Mouse (Mus musculus): ENCODE results near the gene Tfap2e. TPM values are rescaled to one million over a fixed set of nuclear protein-coding genes. Genes with fewer than 3 reads are reported as not detected.
A peak's percentile ranks its signal among the peaks of the same experiment; 100 is the strongest.

The Tfap2e gene
- polyA plus RNA-seq, 1 experiment: not detected

GRCm38 (mm10) chr4:126745506-126746193, 9.6 kb upstream of the Tfap2e start:
- Histone ChIP-seq H3K4me1 (ENCODE audit: control insufficient read depth, insufficient read depth, low read length) (no peaks in the 10 kb centered on the region), H3K36me3 (ENCODE audit: control insufficient read depth, insufficient read depth, low read length) (no peaks in the 10 kb centered on the region; the same call in 1 of the 2 replicates), H3K27me3 (replicated peaks; ENCODE audit: control insufficient read depth, insufficient read depth, low read length) (no peaks in the 10 kb centered on the region), H3K4me3 (ENCODE audit: insufficient read depth, low read depth, low read length) (no peak overlapping the region), H3K27ac (ENCODE audit: insufficient read depth, low read depth, low read length) (no peak overlapping the region)
- peak; percentile 52 for DNase-seq
- TF ChIP-seq POLR2A (IDR thresholded peaks at IDR 0.05; ENCODE audit: low read depth, low read length) (no peak), CTCF (conservative IDR thresholded peaks at IDR 0.05; ENCODE audit: insufficient read depth, insufficient read length, low read depth, low read length) (peak; percentile 55)
- 51% methylated on average over 13 of the region's 13 CpGs for WGBS

- H3K4me3 ChIP-seq (ENCODE audit: insufficient read depth, low read depth, low read length): no peak overlapping the region
- TF ChIP-seq CTCF (conservative IDR thresholded peaks at IDR 0.05; ENCODE audit: insufficient read depth, insufficient read length, low read depth, low read length) (no peak), POLR2A (IDR thresholded peaks at IDR 0.05; ENCODE audit: low read depth, low read length) (no peak)
- 93% methylated on average over 14 of the region's 14 CpGs for WGBS
- DNase-seq: no peak
- no peaks in the 10 kb centered on the region for H3K27me3 ChIP-seq (replicated peaks; ENCODE audit: control insufficient read depth, insufficient read depth, low read length)
- H3K27ac ChIP-seq (ENCODE audit: insufficient read depth, low read depth, low read length): no peak overlapping the region
- no peaks in the 10 kb centered on the region; the same call in 1 of the 2 replicates for H3K36me3 ChIP-seq (ENCODE audit: control insufficient read depth, insufficient read depth, low read length)
- H3K4me1 ChIP-seq (ENCODE audit: control insufficient read depth, insufficient read depth, low read length): no peaks in the 10 kb centered on the region
Measured at GRCm38 (mm10) chr4:126744831-126745230, 8.8 kb upstream of the Tfap2e start.

- H3K4me1 ChIP-seq (ENCODE audit: control insufficient read depth, insufficient read depth, low read length): no peaks in the 10 kb centered on the region
- DNase-seq: no peak
- H3K36me3 ChIP-seq (ENCODE audit: control insufficient read depth, insufficient read depth, low read length): no peaks in the 10 kb centered on the region; the same call in 1 of the 2 replicates
- H3K4me3 ChIP-seq (ENCODE audit: insufficient read depth, low read depth, low read length): no peak overlapping the region
- H3K27me3 ChIP-seq (replicated peaks; ENCODE audit: control insufficient read depth, insufficient read depth, low read length): no peaks in the 10 kb centered on the region
- no peak for TF ChIP-seq POLR2A (IDR thresholded peaks at IDR 0.05; ENCODE audit: low read depth, low read length)
- WGBS: 60% methylated on average over 11 of the region's 11 CpGs
- no peak overlapping the region for H3K27ac ChIP-seq (ENCODE audit: insufficient read depth, low read depth, low read length)
Measured at GRCm38 (mm10) chr4:126743713-126744112, 7.7 kb upstream of the Tfap2e start.

GRCm38 (mm10) chr4:126742976-126743375, 6.9 kb upstream of the Tfap2e start:
- DNase-seq: no peak

GRCm38 (mm10) chr4:126741448-126741847, 5.4 kb upstream of the Tfap2e start:
- Histone ChIP-seq H3K4me1 (ENCODE audit: control insufficient read depth, insufficient read depth, low read length) (no peaks in the 10 kb centered on the region), H3K4me3 (ENCODE audit: insufficient read depth, low read depth, low read length) (no peak overlapping the region), H3K27ac (ENCODE audit: insufficient read depth, low read depth, low read length) (no peak overlapping the region), H3K27me3 (replicated peaks; ENCODE audit: control insufficient read depth, insufficient read depth, low read length) (no peaks in the 10 kb centered on the region; the same call in 1 of the 2 replicates), H3K36me3 (ENCODE audit: control insufficient read depth, insufficient read depth, low read length) (no peaks in the 10 kb centered on the region; the same call in 1 of the 2 replicates)
- peak; percentile 92 for TF ChIP-seq CTCF (conservative IDR thresholded peaks at IDR 0.05; ENCODE audit: insufficient read depth, insufficient read length, low read depth, low read length)
- TF ChIP-seq POLR2A (IDR thresholded peaks at IDR 0.05; ENCODE audit: low read depth, low read length): no peak
- DNase-seq: peak; percentile 81
- WGBS: 5% methylated on average over 12 of the region's 12 CpGs

More at GRCm38 (mm10) chr4:126742976-126743375, 6.9 kb upstream of the Tfap2e start:
- TF ChIP-seq POLR2A (IDR thresholded peaks at IDR 0.05; ENCODE audit: low read depth, low read length) (no peak), CTCF (conservative IDR thresholded peaks at IDR 0.05; ENCODE audit: insufficient read depth, insufficient read length, low read depth, low read length) (no peak)
- H3K4me3 ChIP-seq (ENCODE audit: insufficient read depth, low read depth, low read length): no peak overlapping the region
- no peaks in the 10 kb centered on the region; the same call in 1 of the 2 replicates for H3K36me3 ChIP-seq (ENCODE audit: control insufficient read depth, insufficient read depth, low read length)
- WGBS: 56% methylated on average over 2 of the region's 2 CpGs
- H3K27ac ChIP-seq (ENCODE audit: insufficient read depth, low read depth, low read length): no peak overlapping the region
- H3K27me3 ChIP-seq (replicated peaks; ENCODE audit: control insufficient read depth, insufficient read depth, low read length): no peaks in the 10 kb centered on the region
- no peaks in the 10 kb centered on the region for H3K4me1 ChIP-seq (ENCODE audit: control insufficient read depth, insufficient read depth, low read length)

- Histone ChIP-seq H3K4me1 (ENCODE audit: control insufficient read depth, insufficient read depth, low read length) (no peaks in the 10 kb centered on the region), H3K36me3 (ENCODE audit: control insufficient read depth, insufficient read depth, low read length) (no peaks in the 10 kb centered on the region), H3K4me3 (ENCODE audit: insufficient read depth, low read depth, low read length) (no peak overlapping the region), H3K27ac (ENCODE audit: insufficient read depth, low read depth, low read length) (no peak overlapping the region), H3K27me3 (replicated peaks; ENCODE audit: control insufficient read depth, insufficient read depth, low read length) (peaks cover 3% of the 10 kb centered on the region)
- DNase-seq: no peak
- 31% methylated on average over 10 of the region's 10 CpGs for WGBS
- TF ChIP-seq CTCF (conservative IDR thresholded peaks at IDR 0.05; ENCODE audit: insufficient read depth, insufficient read length, low read depth, low read length): peak; percentile 34
- no peak for TF ChIP-seq POLR2A (IDR thresholded peaks at IDR 0.05; ENCODE audit: low read depth, low read length)
Measured at GRCm38 (mm10) chr4:126739966-126740676, 4.1 kb upstream of the Tfap2e start.

- H3K27ac ChIP-seq (ENCODE audit: insufficient read depth, low read depth, low read length): no peak overlapping the region
- TF ChIP-seq CTCF (conservative IDR thresholded peaks at IDR 0.05; ENCODE audit: insufficient read depth, insufficient read length, low read depth, low read length) (no peak), POLR2A (IDR thresholded peaks at IDR 0.05; ENCODE audit: low read depth, low read length) (no peak)
- H3K4me1 ChIP-seq (ENCODE audit: control insufficient read depth, insufficient read depth, low read length): no peaks in the 10 kb centered on the region
- no peak for DNase-seq
- H3K27me3 ChIP-seq (replicated peaks; ENCODE audit: control insufficient read depth, insufficient read depth, low read length): peaks cover 7% of the 10 kb centered on the region
- H3K36me3 ChIP-seq (ENCODE audit: control insufficient read depth, insufficient read depth, low read length): no peaks in the 10 kb centered on the region
- WGBS: 3% methylated on average over 60 of the region's 62 CpGs
- peak overlapping the region; percentile 34; the same call in 1 of the 2 replicates for H3K4me3 ChIP-seq (ENCODE audit: insufficient read depth, low read depth, low read length)
Measured at GRCm38 (mm10) chr4:126735382-126736000, 549 bp downstream of the Tfap2e start.
